ENCODE assay signal across 7 mouse cellular contexts in the genomic region with DNA sequence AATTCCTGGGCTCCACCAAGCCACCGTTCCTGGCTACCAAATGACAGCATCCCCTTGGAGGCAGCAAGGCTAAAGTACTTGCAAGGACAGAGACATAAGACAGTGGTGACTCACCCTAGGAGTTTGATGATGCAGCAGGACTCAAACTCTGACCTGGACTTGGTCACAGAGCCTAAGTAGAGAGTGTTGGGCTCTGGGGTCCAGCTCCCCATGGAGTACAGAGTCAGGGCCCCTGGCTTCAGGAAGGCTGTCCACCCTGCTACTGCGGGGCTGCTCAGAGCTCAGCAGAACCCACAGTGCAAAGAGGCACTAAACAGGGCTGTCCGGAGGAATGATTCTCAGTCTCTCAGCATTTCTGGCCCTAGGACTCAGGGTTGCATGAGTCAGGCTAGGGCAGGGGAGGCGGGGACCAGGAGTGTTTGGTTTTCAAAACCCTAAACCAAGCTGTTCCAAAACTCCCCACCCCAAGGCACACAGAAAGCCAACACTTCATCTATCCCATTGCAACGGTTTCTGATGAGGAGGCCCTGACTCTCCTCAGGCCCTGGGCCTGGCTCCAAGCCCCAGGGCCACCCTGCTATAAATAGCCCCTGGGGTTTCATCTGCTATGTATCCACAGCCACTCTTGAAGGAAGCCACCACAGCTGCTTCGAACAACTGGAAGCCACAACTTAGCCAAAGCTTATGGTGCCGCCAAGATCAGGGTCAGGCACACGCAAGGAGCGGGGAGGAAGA.
A peak's percentile ranks its signal among the peaks of the same experiment; 100 is the strongest.
DNase-seq lines count a peak whose midpoint lies in the region; ATAC-seq lines count a peak whose summit lies in the region.

No protein-coding gene starts in this region.

- no peak overlapping the region for H3K4me3 ChIP-seq in embryonic facial prominence, embryonic 13.5 days
- H3K4me3 ChIP-seq in hindbrain, embryonic 11.5 days (ENCODE audit: low read depth, low read length) = no peak overlapping the region

- 50% methylated on average over 9 of the region's 9 CpGs for WGBS in embryonic facial prominence, embryonic 13.5 days
- WGBS in hindbrain, embryonic 11.5 days = 74% methylated on average over 9 of the region's 9 CpGs

- H3K9ac ChIP-seq in embryonic facial prominence, embryonic 13.5 days = peak overlapping the region; percentile 16
- H3K9ac ChIP-seq in hindbrain, embryonic 11.5 days (ENCODE audit: low read depth, low read length) = no peak overlapping the region

- peaks cover 50% of the 10 kb centered on the region for H3K4me1 ChIP-seq in embryonic facial prominence, embryonic 13.5 days
- H3K4me1 ChIP-seq in hindbrain, embryonic 11.5 days (replicated peaks; ENCODE audit: control insufficient read depth, insufficient read depth, low read length) = peaks cover 4% of the 10 kb centered on the region; the same call in 1 of the 2 replicates

- H3K4me2 ChIP-seq in embryonic facial prominence, embryonic 13.5 days = no peak overlapping the region
- H3K4me2 ChIP-seq in hindbrain, embryonic 11.5 days (replicated peaks; ENCODE audit: low read depth, low read length) = no peak overlapping the region

- peaks cover 46% of the 10 kb centered on the region for H3K36me3 ChIP-seq in embryonic facial prominence, embryonic 13.5 days
- H3K36me3 ChIP-seq in hindbrain, embryonic 11.5 days (ENCODE audit: control insufficient read depth, insufficient read depth, low read length) = no peaks in the 10 kb centered on the region

- H3K27ac ChIP-seq in embryonic facial prominence, embryonic 13.5 days = peak overlapping the region; percentile 73
- no peak overlapping the region for H3K27ac ChIP-seq in hindbrain, embryonic 11.5 days (ENCODE audit: low read depth, low read length)

- DNase-seq in adrenal gland, adult 8-10 months = peak; percentile 82
- DNase-seq in heart, postnatal 36 days = peak; percentile 65 to 77
- peak; percentile 85 to 90 for DNase-seq in lung, adult 18-20 months
- no peak for DNase-seq in hindbrain, embryonic 11.5 days (ENCODE audit: low spot score)
- DNase-seq in thymus, postnatal 10 days (ENCODE audit: low spot score in 2 of 2) = no peak
- no peak for DNase-seq in left cerebral cortex, adult 8-10 months (ENCODE audit: low spot score in 2 of 2)

- no peaks in the 10 kb centered on the region for H3K9me3 ChIP-seq in embryonic facial prominence, embryonic 13.5 days
- no peaks in the 10 kb centered on the region for H3K9me3 ChIP-seq in hindbrain, embryonic 11.5 days (ENCODE audit: control insufficient read depth, low read length)

- intact Hi-C loops in heart, postnatal 36 days (cut with DNase I) = loop anchor here (1.0 kb wide), 1 partner anchor 79 kb away; no protein-coding TSS in a partner anchor

- no peaks in the 10 kb centered on the region for H3K27me3 ChIP-seq in embryonic facial prominence, embryonic 13.5 days
- H3K27me3 ChIP-seq in hindbrain, embryonic 11.5 days (ENCODE audit: control insufficient read depth, insufficient read depth, low read length) = no peaks in the 10 kb centered on the region

- ATAC-seq in embryonic facial prominence, embryonic 13.5 days (ENCODE audit: insufficient number of reproducible peaks, insufficient read depth, low FRiP score, low TSS enrichment, low read depth) = no peak
- no peak for ATAC-seq in hindbrain, embryonic 11.5 days (ENCODE audit: low FRiP score)

Comparison
In these comparisons a context has a peak if more than half of its experiments do, and no peak if none do; other contexts are left out.
1. DNase-seq: peak in adrenal gland, adult 8-10 months (single experiment), heart, postnatal 36 days (2 of 2) and lung, adult 18-20 months (2 of 2); none in hindbrain, embryonic 11.5 days (single experiment), thymus, postnatal 10 days (0 of 2) and left cerebral cortex, adult 8-10 months (0 of 2).